Mouse (Mus musculus) cerebellum, adult 18-20 months (tissue): ENCODE data around the gene Asgr1.

Experiments used
- DNase-seq, 2 experiments: peaks; one replicate each; pipeline ENCODE4 v3.0.0; 2021

The Asgr1 gene

DNA sequence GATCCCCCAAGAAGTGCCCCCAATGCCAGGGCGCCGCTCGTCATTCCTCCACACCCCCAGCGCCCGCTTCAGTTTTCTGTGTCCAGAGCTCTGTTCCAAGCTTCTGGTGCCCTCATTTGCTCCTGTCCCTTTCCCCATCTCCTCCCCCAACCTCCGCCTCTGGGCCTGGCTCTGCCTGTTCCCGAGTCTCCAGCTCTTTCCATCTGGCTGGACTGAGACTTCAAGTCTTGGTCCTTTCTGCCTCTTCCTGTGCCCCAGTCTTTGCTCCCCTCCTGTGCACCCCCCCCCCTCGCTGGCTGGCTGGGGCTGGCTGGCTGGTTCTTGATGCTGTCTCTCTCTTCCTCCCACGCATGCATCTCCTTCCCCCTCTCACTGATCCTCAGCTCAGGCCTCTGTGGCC lies 26.5 kb upstream of the Asgr1 start:
- DNase-seq = peak; percentile 68 to 77

GRCm38 (mm10) chr11:70028401-70029129 lies 25.3 kb upstream of the Asgr1 start:
- DNase-seq = peak in 1 of 2 experiments; percentile 42

- peak; percentile 66 to 78 for DNase-seq
Observed at GRCm38 (mm10) chr11:70029130-70029801, 24.6 kb upstream of the Asgr1 start.

GRCm38 (mm10) chr11:70029829-70030550 lies 23.9 kb upstream of the Asgr1 start:
- DNase-seq = no peak

- no peak for DNase-seq
Observed at GRCm38 (mm10) chr11:70030651-70031320, 23.1 kb upstream of the Asgr1 start.

DNA sequence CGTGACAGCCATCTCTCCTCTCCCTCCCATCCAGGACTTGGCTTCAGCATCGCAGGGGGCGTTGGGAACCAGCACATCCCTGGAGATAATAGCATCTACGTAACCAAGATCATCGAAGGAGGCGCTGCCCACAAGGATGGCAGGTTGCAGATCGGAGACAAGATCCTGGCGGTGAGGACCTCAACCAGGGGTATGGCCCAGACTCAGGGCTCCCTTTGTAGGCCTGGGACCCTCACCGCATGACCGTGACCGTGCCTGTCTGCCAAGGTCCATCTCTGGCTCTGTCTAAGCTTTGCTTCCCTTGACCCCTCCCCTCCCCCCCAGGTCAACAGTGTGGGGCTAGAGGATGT lies 22.6 kb upstream of the Asgr1 start:
- no peak for DNase-seq

GRCm38 (mm10) chr11:70038174-70038573 lies 15.7 kb upstream of the Asgr1 start:
- no peak for DNase-seq

DNA sequence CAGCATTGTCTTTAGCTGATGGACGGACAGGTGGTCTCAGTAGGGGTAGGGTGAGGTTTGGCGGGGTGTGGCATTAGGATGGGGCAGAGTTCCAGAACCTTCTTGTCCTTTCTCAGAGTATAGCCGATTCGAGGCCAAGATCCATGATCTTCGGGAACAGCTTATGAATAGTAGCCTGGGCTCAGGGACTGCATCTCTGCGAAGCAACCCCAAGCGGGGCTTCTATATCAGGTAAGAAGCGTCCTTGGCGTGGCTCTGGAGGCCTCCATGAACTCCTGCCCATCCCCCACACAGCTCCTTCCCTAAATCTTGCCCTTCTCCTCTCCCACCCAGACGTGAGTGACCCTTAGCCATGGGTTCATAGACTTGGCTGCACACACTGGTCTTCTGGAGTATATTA lies 14.3 kb upstream of the Asgr1 start:
- DNase-seq = no peak

DNA sequence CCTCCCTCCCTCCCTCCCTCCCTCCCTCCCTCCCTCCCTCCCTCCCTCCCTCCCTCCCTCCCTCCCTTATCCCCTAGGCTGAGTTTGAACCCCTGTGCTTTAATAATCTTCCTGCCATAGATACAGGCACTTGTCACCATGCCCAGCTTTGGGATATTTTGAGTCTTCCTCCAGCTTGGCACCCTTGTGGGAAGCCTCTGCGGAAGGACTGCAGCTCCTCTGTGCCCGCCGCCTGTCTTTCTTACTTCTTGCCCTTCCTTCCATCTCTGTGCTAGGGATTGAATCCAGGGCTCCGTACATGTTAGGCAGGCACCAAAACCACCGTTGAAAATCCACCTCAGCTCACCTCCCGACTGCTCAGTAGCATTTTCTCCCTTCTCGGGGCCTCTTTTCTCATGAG lies 13.7 kb upstream of the Asgr1 start:
- no peak for DNase-seq

DNA sequence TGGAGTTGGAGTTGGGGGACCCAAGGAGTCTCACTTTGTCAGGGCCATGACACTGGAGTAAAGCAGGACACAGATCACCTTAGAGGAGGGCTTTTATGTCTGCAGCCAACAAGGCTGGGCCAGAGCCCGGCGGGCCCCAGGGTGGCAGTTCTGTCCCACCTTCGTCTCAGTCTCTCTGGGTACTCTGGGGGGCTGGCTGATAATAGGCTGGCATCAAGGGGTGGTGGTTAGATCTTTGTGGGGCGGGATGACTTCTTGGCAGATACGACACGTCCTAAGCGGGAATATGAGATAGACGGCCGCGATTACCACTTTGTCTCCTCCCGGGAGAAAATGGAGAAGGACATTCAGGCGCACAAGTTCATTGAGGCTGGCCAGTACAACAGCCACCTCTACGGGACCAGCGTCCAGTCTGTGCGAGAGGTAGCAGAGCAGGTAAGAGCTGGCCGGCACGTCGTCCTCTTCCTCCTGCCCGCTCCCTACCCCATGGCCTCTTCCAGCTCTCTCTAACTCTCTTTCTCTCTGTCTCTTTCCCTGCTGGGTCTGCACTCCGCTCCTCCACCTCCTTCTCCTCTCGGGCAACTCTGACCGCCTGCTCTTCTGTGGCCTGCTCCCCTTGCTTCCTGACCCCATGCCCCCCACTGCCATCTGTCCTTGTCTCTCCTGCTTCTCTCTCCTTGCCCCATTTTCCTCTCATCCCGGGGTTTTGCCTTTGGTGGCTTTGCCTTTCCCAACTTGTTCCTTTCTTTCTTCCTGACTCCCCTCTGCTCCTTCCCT lies 11.4 kb upstream of the Asgr1 start:
- peak; percentile 14 to 41 for DNase-seq

DNA sequence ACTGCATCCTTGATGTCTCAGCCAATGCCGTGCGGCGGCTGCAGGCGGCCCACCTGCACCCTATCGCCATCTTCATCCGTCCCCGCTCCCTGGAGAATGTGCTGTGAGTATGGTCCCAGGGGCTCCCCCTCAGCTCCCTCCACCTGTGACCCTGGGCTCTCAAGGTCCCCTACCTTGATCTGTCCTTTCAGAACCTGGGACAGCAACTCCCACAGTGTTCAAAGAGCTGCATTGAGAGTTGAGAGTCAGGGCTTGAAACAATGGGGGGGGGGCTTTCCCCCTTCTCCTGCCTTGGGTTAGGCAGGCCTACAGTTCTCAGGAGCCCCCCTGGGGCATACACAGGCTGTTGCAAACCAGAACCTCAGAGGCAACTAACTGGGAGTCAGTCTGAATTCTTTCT lies 10.2 kb upstream of the Asgr1 start:
- DNase-seq = no peak

GRCm38 (mm10) chr11:70045435-70045834 lies 8.4 kb upstream of the Asgr1 start:
- no peak for DNase-seq

DNA sequence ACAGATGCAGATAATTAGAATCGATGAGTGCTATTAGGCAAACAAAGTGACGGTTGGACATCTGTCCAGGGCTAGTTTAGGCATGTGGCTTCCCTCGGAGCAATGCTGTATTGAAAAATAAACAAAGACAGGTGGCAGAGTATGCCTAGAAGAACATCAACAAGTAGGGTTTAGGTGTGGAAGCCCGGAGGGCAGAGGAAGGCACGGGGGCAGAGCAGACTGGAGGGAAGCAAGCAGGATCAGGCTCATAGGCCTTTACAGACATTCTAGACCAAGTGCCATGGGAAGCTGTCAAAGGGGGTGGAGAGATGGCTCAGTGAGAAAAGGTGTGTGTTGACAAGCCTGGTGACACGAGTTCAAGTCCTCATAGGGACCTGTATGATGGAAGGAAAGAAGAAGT lies 4.5 kb upstream of the Asgr1 start:
- no peak for DNase-seq

DNA sequence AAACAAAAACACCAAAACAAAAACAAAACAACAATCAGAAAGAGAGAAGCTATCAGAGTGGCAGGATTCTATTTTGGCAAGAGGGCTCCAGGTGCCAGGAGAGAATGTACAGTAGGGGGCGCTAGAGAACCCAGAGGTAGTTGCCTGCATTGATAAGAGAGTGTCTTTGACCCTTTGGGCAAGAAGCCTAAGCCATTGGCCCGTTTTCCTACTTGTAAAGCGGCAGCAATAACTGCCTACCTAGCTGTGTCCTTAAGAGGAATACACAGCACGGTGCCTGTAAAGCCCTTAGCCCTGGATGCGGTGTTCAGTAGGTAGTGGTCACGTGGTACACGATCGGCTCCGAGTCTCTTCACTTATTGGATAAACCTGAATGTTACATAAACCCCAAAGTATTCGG lies 4.1 kb upstream of the Asgr1 start:
- DNase-seq = no peak

DNA sequence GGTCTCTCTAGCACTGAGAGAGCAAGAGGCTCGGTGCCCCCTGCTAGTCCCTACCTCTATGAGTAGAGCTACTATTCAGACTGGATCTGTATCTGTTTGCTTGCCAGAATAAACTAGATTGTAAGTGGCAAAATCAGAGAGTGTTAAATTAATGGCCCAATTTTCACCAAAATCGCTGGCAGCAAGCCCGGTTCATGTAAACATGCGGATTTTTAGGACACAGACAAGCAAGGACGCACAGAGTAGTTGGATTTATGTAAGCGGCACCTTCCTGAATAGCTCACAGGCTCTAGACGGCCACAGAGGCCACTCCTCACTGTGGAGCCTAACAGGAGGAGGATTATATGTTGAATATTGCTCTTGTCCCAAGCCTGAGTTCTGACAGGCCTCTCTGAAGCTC lies 729 bp upstream of the Asgr1 start:
- DNase-seq = no peak

GRCm38 (mm10) chr11:70055618-70056214 lies 1.8 kb downstream of the Asgr1 start:
- DNase-seq = peak; percentile 74 to 85

GRCm38 (mm10) chr11:70057805-70058204 lies 3.9 kb downstream of the Asgr1 start:
- no peak for DNase-seq

DNA sequence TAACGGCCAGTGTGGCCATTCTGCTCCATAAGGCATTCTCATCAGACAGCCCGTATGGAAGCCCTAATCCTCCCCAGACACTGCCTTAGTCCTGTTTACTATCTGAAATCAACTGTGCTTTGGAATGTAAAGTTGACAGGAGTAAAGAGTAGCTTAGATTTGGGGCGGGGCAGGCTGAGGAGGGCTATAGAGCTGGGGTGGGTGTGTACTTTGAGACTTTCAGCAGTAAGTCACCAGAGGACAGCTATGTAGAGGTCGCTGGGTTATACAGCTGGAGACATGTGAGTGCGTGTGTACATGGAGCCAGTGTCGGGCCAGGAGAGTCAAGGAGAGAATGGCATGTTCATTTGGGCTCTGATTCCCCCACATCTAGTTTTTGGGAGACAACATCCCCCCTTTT lies 6.0 kb downstream of the Asgr1 start:
- no peak for DNase-seq

DNA sequence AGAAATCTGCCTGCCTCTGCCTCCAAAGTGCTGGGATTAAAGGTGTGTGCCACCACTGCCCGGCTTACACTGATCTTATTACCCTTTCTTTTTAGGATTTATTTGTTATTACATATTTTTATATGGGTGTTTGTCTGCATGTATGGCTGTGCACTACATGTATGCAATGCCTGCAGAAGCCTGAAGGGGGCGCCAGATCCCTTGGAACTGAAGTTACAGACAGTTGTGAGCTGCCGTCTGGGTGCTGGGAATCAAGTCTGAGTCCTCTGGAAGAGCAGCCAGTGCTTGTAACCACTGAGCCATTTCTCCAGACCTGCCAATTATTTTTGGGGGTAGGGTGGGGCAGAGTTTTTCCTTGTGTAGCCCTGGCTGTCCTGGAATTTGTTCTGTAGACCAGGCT lies 9.2 kb downstream of the Asgr1 start:
- DNase-seq = no peak

GRCm38 (mm10) chr11:70066701-70067100 lies 12.8 kb downstream of the Asgr1 start:
- DNase-seq = no peak

DNA sequence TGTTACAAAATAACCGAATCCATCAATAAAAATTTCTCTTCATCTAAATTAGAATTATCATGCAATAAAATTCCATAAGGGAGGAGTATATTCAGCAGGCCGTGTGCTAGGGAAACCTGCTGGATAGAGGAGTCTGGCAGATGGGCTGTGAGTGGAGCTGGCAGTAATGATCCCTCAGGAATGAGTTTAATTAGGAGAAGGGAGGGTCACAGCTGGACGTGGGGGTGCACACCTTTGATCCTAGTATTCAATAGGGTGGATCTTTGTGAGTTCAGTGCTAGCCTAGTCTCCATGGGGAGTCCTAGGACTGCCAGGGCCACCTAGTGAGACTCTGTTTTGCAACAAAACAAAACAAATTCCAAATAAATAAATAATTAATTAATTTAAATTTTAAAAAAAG lies 14.4 kb downstream of the Asgr1 start:
- no peak for DNase-seq

DNA sequence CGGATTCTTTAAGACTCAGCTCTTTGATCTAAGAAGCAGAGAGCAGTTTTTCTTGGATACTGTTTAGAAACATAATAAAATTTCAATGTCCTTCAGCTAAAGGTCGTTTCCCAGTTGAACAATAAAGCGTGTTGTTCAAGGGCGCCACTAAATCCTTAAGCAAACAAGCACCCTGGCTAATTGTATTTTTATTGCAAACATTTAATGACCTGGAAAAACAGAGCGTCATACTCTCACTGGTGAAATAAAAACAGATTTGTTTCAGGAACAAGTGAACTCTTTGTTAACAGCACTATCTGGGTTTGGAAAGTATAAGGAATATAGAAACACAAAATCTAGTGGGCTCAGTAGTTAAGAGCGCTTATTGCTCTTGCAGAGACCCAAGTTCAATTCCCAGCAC lies 16.2 kb downstream of the Asgr1 start:
- no peak for DNase-seq
